Mouse (Mus musculus): Measurements from ENCODE around the gene Aurkaip1. TPM values are rescaled to one million over a fixed set of nuclear protein-coding genes. Genes with fewer than 3 reads are reported as not detected.

Gene Aurkaip1
- total RNA-seq, 4 experiments from 2014 or later: 134 to 175 (median 158) TPM

DNA sequence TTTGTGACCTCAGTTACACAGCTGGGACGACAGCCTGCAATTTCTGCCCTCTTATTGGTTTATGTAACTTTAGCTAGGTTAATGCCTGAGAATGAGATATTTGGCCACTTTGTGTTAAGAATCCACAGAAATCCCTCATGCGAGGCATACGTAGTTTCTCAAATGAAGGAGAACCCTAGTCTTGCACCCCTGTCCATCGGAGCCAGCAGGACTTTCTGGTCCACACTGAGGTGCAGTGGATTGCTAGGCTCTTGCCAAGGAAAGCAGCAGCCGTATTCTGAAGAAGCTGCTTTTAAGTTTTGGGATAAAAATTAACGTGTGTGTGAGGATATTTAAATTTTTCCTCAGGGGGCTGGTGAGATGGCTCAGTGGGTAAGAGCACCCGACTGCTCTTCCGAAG lies 476 bp upstream of the Aurkaip1 start:
- DNase-seq: no peak

GRCm38 (mm10) chr4:155831831-155832230 lies 759 bp downstream of the Aurkaip1 start:
- DNase-seq: no peak

- DNase-seq: no peak
These were observed 1.2 kb downstream of the Aurkaip1 start for GRCm38 (mm10) chr4:155832321-155832720.

GRCm38 (mm10) chr4:155833234-155833633 lies 2.2 kb downstream of the Aurkaip1 start:
- DNase-seq: no peak

DNA sequence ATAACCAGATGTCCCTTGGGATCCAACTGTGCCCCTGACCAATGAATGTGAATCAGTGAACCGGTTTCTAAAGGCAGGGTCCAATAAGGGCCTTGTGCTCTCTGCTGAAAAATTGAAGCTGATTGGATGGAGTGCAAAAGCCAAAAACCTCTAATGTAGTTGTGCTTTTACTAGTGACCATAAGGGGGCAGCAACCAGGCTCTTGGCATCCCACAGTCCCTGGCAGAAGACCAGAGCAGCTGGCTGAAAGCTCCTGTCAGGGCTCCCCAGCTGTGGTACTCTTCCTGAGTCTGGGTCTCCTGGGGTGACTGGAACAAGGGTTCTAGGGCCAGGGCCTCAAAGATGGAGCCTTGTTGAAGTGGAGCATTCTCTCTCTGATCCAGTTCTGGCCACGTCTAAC lies 2.8 kb downstream of the Aurkaip1 start:
- peak; percentile 72 for DNase-seq

- no peak for DNase-seq
These were observed 6.4 kb downstream of the Aurkaip1 start for GRCm38 (mm10) chr4:155837404-155838010.

DNA sequence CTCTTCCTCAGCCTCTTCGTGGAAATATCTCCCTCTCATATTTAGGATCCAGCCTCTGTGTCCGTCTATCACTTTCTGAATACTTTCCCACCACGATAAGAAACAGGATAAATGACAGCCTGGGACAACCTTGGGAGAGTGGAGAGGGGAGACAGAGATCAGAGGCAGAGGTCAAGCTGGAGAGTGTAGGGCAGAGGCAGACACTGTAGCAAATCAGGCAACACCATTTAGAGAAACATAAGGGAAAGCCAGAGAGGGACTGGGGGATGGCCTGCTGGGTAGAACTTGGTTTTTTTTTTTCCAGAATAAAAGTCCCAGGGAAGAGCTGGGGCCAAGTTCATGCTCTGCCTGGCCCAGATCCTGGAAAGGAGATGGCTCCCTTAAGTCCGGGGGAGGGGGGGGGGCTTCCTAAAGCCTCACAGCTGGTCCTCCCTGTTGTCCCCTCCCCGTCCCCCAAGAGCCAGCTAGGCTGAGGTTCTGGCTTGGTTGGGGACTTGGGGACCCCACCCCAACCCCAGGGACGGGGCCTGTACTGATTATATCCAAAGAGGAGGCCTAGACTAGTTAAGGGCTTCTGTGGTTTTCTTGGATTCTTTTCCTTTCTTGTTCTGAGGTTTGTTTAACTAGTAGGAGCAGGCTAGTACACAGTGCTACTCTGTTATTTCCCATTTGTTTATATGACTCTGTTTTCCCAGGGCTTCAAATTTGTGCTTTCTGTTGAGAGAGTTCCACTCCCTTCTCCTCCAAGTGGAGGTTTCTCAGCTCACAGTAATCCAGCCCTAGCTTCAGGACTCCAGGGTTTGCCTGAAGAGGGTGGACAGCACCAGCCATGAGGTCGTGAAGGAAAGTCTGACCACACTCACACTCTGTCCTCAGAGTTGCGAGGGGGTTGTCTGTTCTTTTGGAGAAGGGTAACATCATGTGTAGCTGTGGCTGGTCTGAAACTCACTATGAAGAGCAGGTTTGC lies 7.4 kb downstream of the Aurkaip1 start:
- no peak for DNase-seq

DNA sequence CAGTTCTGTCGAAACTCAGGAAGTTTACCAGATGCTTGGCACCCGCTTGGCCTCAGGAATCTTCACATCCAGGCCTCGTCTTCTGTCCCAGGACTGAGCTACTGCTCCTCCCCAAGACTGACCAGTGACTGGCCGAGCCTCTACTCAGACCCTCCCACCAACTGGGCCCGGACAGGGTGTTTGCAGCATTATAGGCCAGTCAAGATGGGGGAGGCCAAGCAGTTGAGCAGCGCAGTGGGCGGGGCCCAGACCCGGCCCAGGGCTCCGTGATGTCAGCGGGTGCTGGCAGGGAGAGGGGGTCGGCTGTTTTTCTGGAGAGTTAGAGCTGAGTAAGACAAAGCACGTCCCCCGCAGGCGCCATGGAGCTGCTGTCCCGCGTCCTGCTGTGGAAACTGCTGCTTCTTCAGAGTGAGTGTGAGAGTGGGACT lies 8.4 kb downstream of the Aurkaip1 start, which contains the start of gene Mxra8:
Gene Mxra8 (plus strand): TSS at position 198 of the 428 bp plus-strand sequence.
- peak; percentile 79 for DNase-seq

DNA sequence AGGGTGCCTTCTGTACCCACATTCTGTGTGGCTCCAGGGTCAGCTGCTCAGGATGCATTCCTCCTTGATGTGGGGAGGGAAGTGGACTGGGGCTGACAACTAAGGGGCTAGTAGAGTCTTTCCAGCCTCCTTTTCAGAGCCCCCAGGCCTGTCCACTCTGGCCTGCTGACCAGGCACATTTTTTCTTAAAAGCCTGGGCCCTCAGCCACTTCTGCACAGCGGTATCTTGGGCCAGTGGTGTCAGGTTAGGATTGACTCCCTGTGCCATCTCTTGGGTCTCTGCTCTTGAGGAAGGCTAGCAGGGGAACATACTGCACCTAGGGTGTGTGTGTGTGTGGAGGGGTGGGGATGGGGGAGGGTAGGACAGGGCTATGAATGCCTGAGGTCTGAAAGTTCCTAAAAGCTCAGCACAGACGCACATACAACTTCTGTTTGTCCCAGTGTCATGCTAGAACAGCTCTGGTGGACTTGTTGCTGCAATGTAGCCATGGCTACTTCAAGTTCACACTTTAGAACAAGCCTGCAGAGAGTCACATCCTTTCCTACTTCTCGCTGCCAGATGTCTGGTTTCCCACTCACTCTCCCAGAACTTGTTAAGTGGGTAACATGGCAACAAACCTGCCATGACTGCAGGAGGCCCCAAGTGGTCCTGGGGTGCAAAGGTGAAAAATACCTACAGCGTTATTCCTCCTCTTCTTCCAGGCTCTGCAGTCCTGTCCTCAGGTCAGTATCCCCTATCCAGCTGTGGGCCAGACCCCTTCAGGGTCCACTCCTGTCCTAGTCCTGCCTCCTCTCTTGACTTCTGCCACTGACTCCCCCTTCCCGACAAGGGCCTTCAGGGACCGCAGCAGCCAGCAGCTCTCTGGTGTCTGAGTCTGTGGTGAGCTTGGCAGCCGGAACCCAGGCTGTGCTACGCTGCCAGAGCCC lies 9.3 kb downstream of the Aurkaip1 start:
- no peak for DNase-seq

- DNase-seq: peak; percentile 55
These were observed 10.0 kb downstream of the Aurkaip1 start for GRCm38 (mm10) chr4:155841003-155841454.

DNA sequence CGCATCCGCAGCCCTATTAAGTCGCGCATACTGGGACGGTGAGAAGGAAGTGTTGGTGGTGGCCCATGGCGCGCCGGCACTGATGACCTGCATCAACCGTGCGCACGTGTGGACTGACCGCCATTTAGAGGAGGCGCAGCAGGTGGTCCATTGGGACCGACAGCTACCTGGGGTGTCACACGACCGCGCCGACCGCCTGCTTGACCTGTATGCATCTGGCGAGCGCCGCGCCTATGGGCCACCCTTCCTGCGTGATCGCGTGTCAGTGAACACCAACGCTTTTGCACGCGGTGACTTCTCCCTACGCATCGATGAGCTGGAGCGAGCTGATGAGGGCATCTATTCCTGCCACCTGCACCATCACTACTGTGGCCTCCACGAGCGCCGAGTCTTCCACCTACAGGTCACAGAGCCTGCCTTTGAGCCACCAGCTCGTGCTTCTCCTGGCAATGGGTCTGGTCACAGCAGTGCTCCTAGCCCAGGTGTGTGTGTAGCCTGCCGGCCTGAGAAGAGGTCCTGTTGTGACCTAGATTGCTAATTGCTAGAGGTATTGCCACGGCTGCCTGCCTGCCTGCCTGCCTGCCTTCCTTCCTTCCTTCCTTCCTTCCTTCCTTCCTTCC lies 10.7 kb downstream of the Aurkaip1 start:
- no peak for DNase-seq

GRCm38 (mm10) chr4:155843231-155843630 lies 12.2 kb downstream of the Aurkaip1 start:
- no peak for DNase-seq

GRCm38 (mm10) chr4:155846871-155847578 lies 16.0 kb downstream of the Aurkaip1 start, which contains the start of gene Dvl1:
Gene Dvl1 (plus strand): TSS chr4:155847402.
- DNase-seq: peak; percentile 88

- no peak for DNase-seq
These were observed 16.7 kb downstream of the Aurkaip1 start for GRCm38 (mm10) chr4:155847591-155848352.

DNA sequence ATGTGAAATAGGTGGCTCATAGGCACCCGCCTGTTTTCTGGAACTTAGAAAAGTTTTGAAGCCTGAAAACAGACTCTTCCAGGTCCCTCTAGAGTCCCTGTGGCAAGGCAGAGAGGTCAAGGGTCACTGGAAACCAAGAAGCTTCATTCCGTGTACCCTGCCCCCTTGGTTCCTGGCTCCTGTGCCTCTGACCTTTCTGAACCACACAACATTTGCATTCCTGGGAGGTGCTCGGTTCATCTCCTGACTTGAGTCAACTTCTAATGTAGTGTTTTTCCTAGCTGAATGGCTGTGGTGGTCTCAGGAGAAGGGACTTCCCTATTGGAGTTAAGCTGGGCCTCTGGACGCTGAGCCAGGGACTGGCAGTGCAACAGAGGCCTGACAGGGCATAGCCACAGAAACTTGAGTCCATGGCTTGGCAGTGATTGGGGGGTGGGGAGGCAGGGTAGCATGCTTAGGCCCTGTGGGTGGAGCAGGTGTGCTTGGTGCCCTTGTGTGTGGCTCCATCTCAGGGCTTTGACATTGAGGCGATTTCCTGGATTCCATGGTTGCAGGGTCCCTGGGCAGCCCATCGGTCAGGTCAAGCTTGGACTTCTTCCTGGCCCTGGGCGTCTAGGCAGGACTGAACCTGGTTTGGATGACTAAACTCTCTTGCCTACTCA lies 17.5 kb downstream of the Aurkaip1 start:
- DNase-seq: no peak

GRCm38 (mm10) chr4:155849391-155849790 lies 18.3 kb downstream of the Aurkaip1 start:
- DNase-seq: no peak

DNA sequence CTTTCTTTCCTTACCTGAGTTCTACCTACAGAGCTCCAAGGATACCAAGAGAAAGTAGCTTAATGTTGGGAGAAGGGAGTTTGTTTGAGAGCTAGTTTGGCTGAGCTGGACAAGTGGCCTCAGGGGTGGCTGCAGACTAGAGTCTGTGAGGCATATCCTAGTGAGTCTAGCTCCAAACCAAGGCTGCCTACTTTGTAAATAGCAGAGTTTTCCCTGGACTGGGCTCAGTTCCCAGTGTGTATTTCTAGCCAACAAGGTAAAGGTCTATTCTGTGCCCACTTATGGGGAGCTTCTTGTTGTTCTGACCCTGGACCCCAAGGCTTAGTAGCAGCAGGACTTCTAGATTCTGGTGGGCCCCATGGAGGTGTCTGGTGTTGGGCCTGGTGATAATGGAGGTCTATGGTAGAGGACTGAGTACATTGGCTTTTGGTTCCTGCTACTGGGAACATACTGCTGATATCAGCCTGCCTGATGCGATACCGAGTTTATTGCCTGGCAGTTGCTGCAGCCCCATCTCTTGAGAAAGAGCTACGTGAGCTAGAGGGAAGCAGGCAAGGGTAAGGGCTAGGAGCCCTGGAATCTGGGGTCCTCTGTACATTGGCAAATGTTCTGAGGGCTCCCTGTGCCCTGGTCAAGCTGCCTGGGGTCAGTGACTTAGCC lies 18.9 kb downstream of the Aurkaip1 start:
- DNase-seq: no peak

GRCm38 (mm10) chr4:155851368-155851767 lies 20.3 kb downstream of the Aurkaip1 start:
- DNase-seq: peak; percentile 68

DNA sequence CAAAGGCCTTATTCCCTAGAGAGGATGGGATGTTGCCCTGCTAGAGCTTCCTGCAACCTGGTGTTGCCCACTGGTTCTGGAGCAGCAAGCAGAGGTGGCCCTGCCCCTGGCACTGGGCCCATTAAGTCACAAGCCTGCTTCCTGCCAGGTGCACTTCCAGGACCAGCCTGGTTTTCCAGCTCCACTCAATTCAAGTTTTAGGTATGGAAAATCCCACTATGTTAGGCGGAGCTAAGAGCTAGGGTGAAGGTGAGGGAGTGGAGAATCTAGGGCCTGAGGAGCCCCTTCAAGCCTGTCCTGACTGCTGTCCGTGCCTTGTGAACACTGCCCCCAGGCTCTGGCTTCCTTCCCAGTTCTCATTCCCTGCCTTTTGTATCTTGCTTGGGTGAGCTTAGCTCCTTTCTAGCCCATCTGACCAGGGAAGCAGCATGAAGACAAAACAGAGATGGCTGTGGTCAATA lies 20.9 kb downstream of the Aurkaip1 start:
- DNase-seq: no peak

Data from adrenal gland, adult 8-10 months (tissue).